Comparison of ENCODE assay signal across 8 mouse cellular contexts in genomic region chr11:20631941-20632618, GRCm38 (mm10).
DNase-seq lines count a peak whose midpoint lies in the region; ATAC-seq and TF ChIP-seq lines count a peak whose summit lies in the region.

No protein-coding gene starts in this region.

- H3K27ac ChIP-seq in bone marrow macrophage, adult 2 months (ENCODE audit: insufficient read depth, low read depth, low read length), result peak overlapping the region; percentile 91
- peak overlapping the region; percentile 100 for H3K27ac ChIP-seq in intestine, postnatal 0 days (ENCODE audit: low read depth, low read length)
- H3K27ac ChIP-seq in lung, postnatal 0 days (ENCODE audit: low read length), result peak overlapping the region; percentile 100

- peak overlapping the region; percentile 99 for H3K9ac ChIP-seq in intestine, postnatal 0 days (ENCODE audit: low read depth, low read length)
- H3K9ac ChIP-seq in lung, postnatal 0 days (replicated peaks; ENCODE audit: low read depth), result peak overlapping the region; percentile 84

- no peak for TF ChIP-seq CTCF in bone marrow macrophage, adult 2 months (IDR thresholded peaks at IDR 0.05; ENCODE audit: low read depth, low read length)
- TF ChIP-seq CTCF in intestine, postnatal 0 days (IDR thresholded peaks at IDR 0.05; ENCODE audit: low read depth), result 0 out of 2 replicates have a peak, but pooled peaks have one; percentile 13
- TF ChIP-seq CTCF in lung, postnatal 0 days (IDR thresholded peaks at IDR 0.05), result peak; percentile 0; the same call in 1 of the 2 replicates

- H3K36me3 ChIP-seq in intestine, postnatal 0 days (ENCODE audit: control insufficient read depth, insufficient read depth), result no peaks in the 10 kb centered on the region
- no peaks in the 10 kb centered on the region for H3K36me3 ChIP-seq in lung, postnatal 0 days (ENCODE audit: insufficient read depth, low read length)

- WGBS in intestine, postnatal 0 days, result under 1% methylated on average over 56 of the region's 67 CpGs
- under 1% methylated on average over 36 of the region's 67 CpGs for WGBS in lung, postnatal 0 days

- peak overlapping the region; percentile 93 for H3K4me3 ChIP-seq in bone marrow macrophage, adult 2 months (ENCODE audit: insufficient read depth, low read length)
- peak overlapping the region; percentile 96 for H3K4me3 ChIP-seq in intestine, postnatal 0 days (ENCODE audit: low read depth, low read length)
- H3K4me3 ChIP-seq in lung, postnatal 0 days (ENCODE audit: low read depth, low read length), result peak overlapping the region; percentile 67

- H3K4me2 ChIP-seq in intestine, postnatal 0 days (replicated peaks; ENCODE audit: low read depth), result peak overlapping the region; percentile 86
- H3K4me2 ChIP-seq in lung, postnatal 0 days (replicated peaks; ENCODE audit: low read depth, low read length), result peak overlapping the region; percentile 61

- peaks cover 6% of the 10 kb centered on the region; the same call in 1 of the 2 replicates for H3K4me1 ChIP-seq in bone marrow macrophage, adult 2 months (ENCODE audit: control insufficient read depth, insufficient read depth, low read length)
- peaks cover 8% of the 10 kb centered on the region; the same call in 1 of the 2 replicates for H3K4me1 ChIP-seq in intestine, postnatal 0 days (replicated peaks; ENCODE audit: control insufficient read depth, insufficient read depth, low read length)
- peaks cover 7% of the 10 kb centered on the region; the same call in 1 of the 2 replicates for H3K4me1 ChIP-seq in lung, postnatal 0 days (ENCODE audit: insufficient read depth, low read depth, low read length)

- H3K27me3 ChIP-seq in intestine, postnatal 0 days (replicated peaks; ENCODE audit: control insufficient read depth, insufficient read depth, low read length), result no peaks in the 10 kb centered on the region
- no peaks in the 10 kb centered on the region for H3K27me3 ChIP-seq in lung, postnatal 0 days (replicated peaks; ENCODE audit: insufficient read depth, low read length)

- TF ChIP-seq POLR2A in bone marrow macrophage, adult 2 months (IDR thresholded peaks at IDR 0.05; ENCODE audit: borderline replicate concordance, low read depth, low read length), result peak; percentile 50; the same call in 1 of the 2 replicates

- DNase-seq in layer of hippocampus, adult 11-12 months (ENCODE audit: low spot score), result peak; percentile 68
- no peak for DNase-seq in layer of hippocampus, postnatal 14 days (ENCODE audit: low spot score in 2 of 2)
- DNase-seq in lung, postnatal 0 days (ENCODE audit: low spot score), result peak; percentile 86
- DNase-seq in ovary, adult 18-20 months (ENCODE audit: low spot score), result peak; percentile 70
- DNase-seq in thymus, postnatal 14 days, result peak; percentile 85

- H3K9me3 ChIP-seq in intestine, postnatal 0 days (ENCODE audit: control insufficient read depth), result no peaks in the 10 kb centered on the region
- H3K9me3 ChIP-seq in lung, postnatal 0 days (ENCODE audit: low read length), result no peaks in the 10 kb centered on the region

- ATAC-seq in frontal cortex, adult (ENCODE audit: low TSS enrichment), result peak; percentile 85
- peak; percentile 85 for ATAC-seq in intestine, postnatal 0 days
- ATAC-seq in lung, postnatal 0 days, result peak; percentile 93

- TF ChIP-seq EP300 in lung, postnatal 0 days (IDR thresholded peaks at IDR 0.05), result no peak

Comparison
In these comparisons a context has a peak if more than half of its experiments do, and no peak if none do; other contexts are left out.
1. DNase-seq: peak in layer of hippocampus, adult 11-12 months (single experiment), lung, postnatal 0 days (single experiment), ovary, adult 18-20 months (single experiment) and thymus, postnatal 14 days (single experiment); none in layer of hippocampus, postnatal 14 days (0 of 2).
2. Peak in every context shown above with its lines, with median percentiles within 50 percentile points of each other: H3K27ac ChIP-seq, H3K4me3 ChIP-seq and ATAC-seq.